Mouse (Mus musculus) hindbrain, embryonic 15.5 days (tissue): ENCODE measurements around the gene Defb23. TPM values are rescaled to one million over a fixed set of nuclear protein-coding genes. Genes with fewer than 3 reads are reported as not detected.
"Not testable (repeated sequence)": the region's sequence is repeated elsewhere in the genome, so short reads cannot be mapped to it uniquely, and the experiment has no call there.

Experiments used
- ATAC-seq: fragments of 200-750 bp; cut with Nextera tagmentation; 2 replicates; pipeline ENCODE4 v1.8.0; 2017; ENCODE audit warnings: low read depth, moderate number of reproducible peaks, moderate TSS enrichment; ENCODE audit not compliant: low FRiP score
- H3K27ac ChIP-seq: fragments of 300-500 bp; sonication (generic); replicated peaks from 2 replicates; pipeline ENCODE4 v1.5.1; 2015; ENCODE audit warnings: mild to moderate bottlenecking, inconsistent platforms
- H3K27me3 ChIP-seq: fragments of 300-500 bp; sonication (generic); 2 replicates; pipeline ENCODE4 v1.6.1; 2015; ENCODE audit warnings: control low read depth, inconsistent platforms
- H3K36me3 ChIP-seq: fragments of 300-500 bp; sonication (generic); 2 replicates; pipeline ENCODE4 v1.6.1; 2015; ENCODE audit warnings: control low read depth, inconsistent platforms
- H3K4me1 ChIP-seq: fragments of 300-500 bp; sonication (generic); replicated peaks from 2 replicates; pipeline ENCODE4 v1.6.1; 2015; ENCODE audit warnings: control low read depth, inconsistent platforms
- H3K4me2 ChIP-seq: fragments of 300-500 bp; sonication (generic); 2 replicates; pipeline ENCODE4 v1.6.1; 2015; ENCODE audit warnings: moderate library complexity, mild to moderate bottlenecking, inconsistent platforms
- H3K4me3 ChIP-seq: fragments of 300-500 bp; sonication (generic); 2 replicates; pipeline ENCODE4 v1.5.1; 2015; ENCODE audit warnings: mild to moderate bottlenecking, inconsistent platforms
- H3K9ac ChIP-seq: fragments of 300-500 bp; sonication (generic); 2 replicates; pipeline ENCODE4 v1.6.1; 2015; ENCODE audit warnings: inconsistent platforms
- H3K9me3 ChIP-seq: fragments of 300-500 bp; sonication (generic); 2 replicates; pipeline ENCODE4 v1.6.1; 2016; ENCODE audit warnings: control low read depth, inconsistent platforms
- WGBS: fragments of 180-500 bp; shearing (Covaris S2); methylation state at CpG from one replicate; pipeline ENCODE4 v1.1.7; 2015; 5-methylcytosine and 5-hydroxymethylcytosine counted together
- polyA plus RNA-seq: library from polyadenylated mRNA; unstranded; fragments of >200 nt; fragmentation: Nextera tagmentation; extraction: Ambion mirVana; gene quantifications from 2 replicates; pipeline ENCODE4 v1.2.1, GENCODE M21; 2015

Gene Defb23
- polyA plus RNA-seq, 1 experiment from 2014 or later: not detected

DNA sequence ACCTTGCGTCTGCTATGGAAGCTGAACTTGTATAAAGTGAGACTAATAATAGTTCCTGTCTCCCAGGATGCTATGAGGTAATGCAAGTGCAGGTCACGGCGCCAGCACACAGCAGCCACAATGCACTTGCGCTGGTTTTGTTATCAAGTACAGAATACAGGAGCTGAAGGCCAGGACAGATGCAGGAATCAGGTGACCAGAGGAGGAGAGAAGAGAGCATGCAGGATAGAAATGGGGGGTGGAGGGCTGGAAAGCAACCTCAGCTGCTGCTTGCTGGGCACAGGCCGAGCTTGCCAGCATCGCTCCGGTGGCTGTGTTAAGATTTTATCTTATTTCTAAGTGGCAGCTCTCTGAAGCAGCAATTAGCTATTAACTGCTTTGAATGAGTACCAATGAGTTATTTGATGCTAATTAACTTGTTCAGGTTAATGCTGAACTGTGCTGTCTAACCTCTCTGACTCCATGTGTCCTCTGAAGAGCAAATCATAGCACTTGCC lies 28.0 kb downstream of the Defb23 start:
- WGBS: 69% methylated on average over 7 of the region's 7 CpGs
- no peaks in the 10 kb centered on the region for H3K36me3 ChIP-seq
- no peaks in the 10 kb centered on the region for H3K27me3 ChIP-seq
- H3K9ac ChIP-seq: no peak overlapping the region
- no peaks in the 10 kb centered on the region for H3K9me3 ChIP-seq
- H3K27ac ChIP-seq: 0 out of 2 replicates have a peak overlapping the region, but pooled peaks have one; percentile 20
- no peak overlapping the region for H3K4me2 ChIP-seq
- H3K4me3 ChIP-seq: no peak overlapping the region
- no peak for ATAC-seq
- peaks cover 12% of the 10 kb centered on the region for H3K4me1 ChIP-seq

DNA sequence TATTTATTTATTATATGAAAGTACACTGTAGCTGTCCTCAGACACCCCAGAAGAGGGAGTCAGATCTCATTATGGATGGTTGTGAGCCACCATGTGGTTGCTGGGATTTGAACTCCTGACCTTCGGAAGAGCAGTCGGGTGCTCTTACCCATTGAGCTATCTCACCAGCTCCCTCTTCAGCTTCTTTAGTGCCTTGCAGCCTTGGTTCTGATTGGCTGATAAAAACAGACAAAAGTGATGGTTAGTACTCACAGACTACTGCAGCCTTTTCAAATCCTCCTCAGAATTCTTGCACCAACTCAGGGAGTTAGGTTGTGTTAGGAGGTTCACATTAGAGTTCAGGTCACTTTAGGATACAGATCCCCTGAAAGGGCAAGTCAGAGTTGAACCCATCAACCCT lies 35.9 kb downstream of the Defb23 start:
- not testable (repeated sequence) for ATAC-seq, H3K4me1 ChIP-seq, H3K4me2 ChIP-seq, H3K27ac ChIP-seq, H3K9me3 ChIP-seq, H3K4me3 ChIP-seq, H3K9ac ChIP-seq, H3K27me3 ChIP-seq, H3K36me3 ChIP-seq
- WGBS: 92% methylated on average over 2 of the region's 2 CpGs

DNA sequence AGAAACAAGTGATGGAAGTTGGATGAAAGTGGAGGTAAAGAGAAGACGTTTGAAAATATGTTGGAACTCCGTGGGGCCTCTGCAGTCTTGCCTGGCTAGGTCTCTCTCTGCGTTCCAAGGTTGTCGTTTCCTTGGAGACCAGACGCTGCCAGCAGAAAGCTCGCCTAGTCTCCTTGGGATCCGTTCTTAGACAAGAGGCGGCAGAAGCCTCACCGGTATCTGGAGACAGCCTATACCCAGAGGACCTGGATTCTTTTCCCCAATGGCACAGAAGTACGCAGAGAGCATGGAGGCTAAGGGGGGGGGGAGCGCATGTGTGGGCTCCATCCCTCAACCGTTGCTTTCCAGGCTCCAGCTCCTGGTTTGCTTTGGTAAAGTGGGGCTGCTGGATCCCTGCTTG lies 36.9 kb downstream of the Defb23 start:
- H3K9ac ChIP-seq: no peak overlapping the region
- H3K4me2 ChIP-seq: peak overlapping the region; percentile 44
- no peaks in the 10 kb centered on the region for H3K27me3 ChIP-seq
- 5% methylated on average over 12 of the region's 12 CpGs for WGBS
- H3K9me3 ChIP-seq: no peaks in the 10 kb centered on the region
- H3K36me3 ChIP-seq: no peaks in the 10 kb centered on the region
- H3K4me1 ChIP-seq: peaks cover 10% of the 10 kb centered on the region
- no peak overlapping the region for H3K27ac ChIP-seq
- ATAC-seq: 0 out of 2 replicates have a peak, but pooled peaks have one; percentile 38
- 0 out of 2 replicates have a peak overlapping the region, but pooled peaks have one; percentile 3 for H3K4me3 ChIP-seq

DNA sequence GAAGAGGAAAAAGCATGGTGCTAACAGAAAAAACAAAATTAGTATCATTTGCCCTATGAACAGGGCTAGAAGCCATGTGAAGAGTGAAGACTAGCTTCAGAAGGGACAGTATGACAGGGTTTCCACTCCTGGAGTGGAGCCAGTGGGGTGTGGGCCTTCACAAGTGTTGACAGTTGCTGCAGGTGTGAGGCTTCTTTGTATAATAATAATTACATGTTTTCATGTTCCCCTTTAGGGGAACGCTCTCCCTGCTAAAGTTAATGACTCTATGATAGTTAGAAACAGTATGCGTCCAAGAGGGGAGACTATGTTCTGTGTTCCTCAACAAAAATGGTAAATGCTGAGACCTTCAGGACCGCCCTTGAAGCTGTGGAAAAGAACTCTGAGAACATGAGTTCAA lies 48.6 kb downstream of the Defb23 start:
- Histone ChIP-seq H3K9ac (peak overlapping the region; percentile 94; the same call in 1 of the 2 replicates), H3K4me1 (peaks cover 37% of the 10 kb centered on the region)
- WGBS: 97% methylated on average over 3 of the region's 3 CpGs

DNA sequence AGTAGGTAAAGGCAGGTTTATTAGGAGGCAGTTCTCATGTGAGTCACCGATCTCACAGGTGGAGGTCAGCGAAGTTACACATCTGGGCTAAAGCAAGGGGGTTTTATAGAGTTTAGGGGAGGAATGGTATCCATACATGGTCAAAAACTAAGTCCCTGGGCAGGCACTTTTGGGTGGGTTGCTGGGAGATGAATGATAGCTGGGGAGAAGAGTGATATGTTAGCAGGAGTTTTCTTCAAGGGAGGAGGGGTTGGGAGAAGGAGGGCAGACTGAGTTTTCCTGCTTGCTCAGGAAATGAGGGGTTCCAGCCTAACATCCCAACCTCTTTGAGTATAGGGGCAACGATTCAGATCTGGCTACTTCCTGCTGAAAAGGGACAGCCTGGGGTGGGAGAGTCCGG lies 49.1 kb downstream of the Defb23 start, which contains the start of gene 6820408C15Rik:
TSS of gene 6820408C15Rik (plus strand) at position 301 of the 400 bp plus-strand sequence.
- peak within 1 kb of the TSS; percentile 94 for H3K9ac ChIP-seq
- peak within 1 kb of the TSS; percentile 96 for H3K4me3 ChIP-seq
- no peaks in the 10 kb centered on the region for H3K36me3 ChIP-seq
- H3K4me1 ChIP-seq: peaks cover 42% of the 10 kb centered on the region
- no peaks in the 10 kb centered on the region for H3K9me3 ChIP-seq
- H3K27ac ChIP-seq: peak within 1 kb of the TSS; percentile 98
- no peaks in the 10 kb centered on the region for H3K27me3 ChIP-seq
- WGBS: 32% methylated on average over 4 of the region's 4 CpGs
- no peak for ATAC-seq
- peak within 1 kb of the TSS; percentile 92 for H3K4me2 ChIP-seq

More for the DNA sequence above, 48.6 kb downstream of the Defb23 start:
- peak overlapping the region; percentile 92 for H3K4me2 ChIP-seq
- H3K9me3 ChIP-seq: no peaks in the 10 kb centered on the region
- H3K27me3 ChIP-seq: no peaks in the 10 kb centered on the region
- peak overlapping the region; percentile 98; the same call in 1 of the 2 replicates for H3K27ac ChIP-seq
- H3K4me3 ChIP-seq: peak overlapping the region; percentile 96
- H3K36me3 ChIP-seq: no peaks in the 10 kb centered on the region
- ATAC-seq: no peak

DNA sequence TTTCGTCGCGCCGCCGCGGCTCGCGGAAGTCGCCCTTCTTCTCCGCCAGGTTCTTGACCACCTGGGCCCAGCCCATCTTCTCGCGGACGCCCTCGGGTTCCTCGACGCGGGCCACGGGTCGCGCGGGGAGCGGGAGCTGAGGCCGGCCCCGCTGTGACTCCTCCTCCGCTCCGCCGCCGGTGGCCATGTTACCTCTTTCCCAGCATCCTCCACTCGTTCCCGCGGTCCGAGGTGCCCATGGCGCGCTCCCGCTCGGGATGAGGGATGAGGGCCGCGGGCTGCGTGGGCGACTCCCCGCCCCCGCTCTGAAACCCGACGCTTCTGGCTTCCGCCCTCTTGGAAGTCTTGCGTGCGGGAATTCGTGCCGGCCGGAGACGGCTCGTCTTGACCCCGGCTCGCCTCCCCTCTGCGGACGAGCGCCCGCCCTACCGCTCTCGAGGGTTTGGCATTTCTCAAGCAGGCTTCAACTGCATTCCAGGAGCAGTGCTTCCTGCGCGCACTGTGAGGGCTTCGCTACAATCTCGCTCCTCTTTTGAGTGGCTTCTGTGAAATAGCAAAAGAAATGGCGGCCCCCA lies 49.7 kb downstream of the Defb23 start, which contains the start of gene Zcchc3:
TSS of gene Zcchc3 (minus strand) at position 437 of the 575 bp plus-strand sequence.
- Histone ChIP-seq H3K36me3 (no peaks in the 10 kb centered on the region), H3K4me1 (peaks cover 47% of the 10 kb centered on the region), H3K4me2 (peak within 1 kb of the TSS; percentile 92), H3K27me3 (no peaks in the 10 kb centered on the region), H3K27ac (peak within 1 kb of the TSS; percentile 98), H3K9me3 (no peaks in the 10 kb centered on the region), H3K4me3 (peak within 1 kb of the TSS; percentile 96), H3K9ac (peak within 1 kb of the TSS; percentile 94)
- WGBS: under 1% methylated on average over 65 of the region's 65 CpGs
- peak; percentile 83 for ATAC-seq

DNA sequence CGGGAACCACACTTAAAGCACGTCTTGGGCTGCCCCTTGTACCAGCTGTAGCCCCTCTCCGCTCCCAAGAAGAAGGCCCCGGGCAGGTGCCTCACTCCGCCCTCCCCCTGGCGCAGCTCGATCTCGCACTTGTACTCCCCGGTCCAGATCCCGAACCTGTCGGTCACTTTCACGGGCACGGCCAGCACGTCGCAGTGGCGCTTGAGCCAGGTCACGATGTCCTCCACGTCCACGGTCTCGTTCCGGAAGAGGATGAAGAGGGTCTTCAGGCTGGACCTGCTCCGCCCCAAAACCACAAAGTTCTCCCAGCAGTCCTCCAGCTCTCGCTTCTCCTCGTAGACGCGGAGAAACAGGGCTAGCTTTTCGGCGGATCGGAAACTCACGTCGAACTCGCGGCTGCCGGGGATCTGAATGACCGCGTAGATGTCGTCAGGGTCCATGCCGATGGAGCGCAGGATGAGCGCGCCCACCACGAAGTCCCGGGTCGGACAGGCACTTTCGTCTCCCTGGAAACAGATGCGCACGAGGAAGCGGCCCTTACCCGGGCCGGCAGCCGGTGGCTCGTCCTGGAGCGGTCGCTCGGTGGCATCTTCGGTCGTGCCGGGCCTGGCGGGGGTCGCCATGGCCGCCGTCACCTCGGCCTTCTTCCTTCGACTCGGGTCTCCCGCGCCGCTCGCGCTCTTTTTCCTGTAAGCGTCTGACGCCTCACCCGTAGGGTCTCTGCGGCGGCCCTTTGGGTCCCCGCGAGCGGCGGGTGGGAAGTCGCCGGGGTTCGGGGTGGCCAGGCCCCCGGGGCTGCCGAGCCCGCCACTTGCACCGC lies 50.4 kb downstream of the Defb23 start:
- Histone ChIP-seq H3K4me2 (peak overlapping the region; percentile 92), H3K4me3 (peak overlapping the region; percentile 96), H3K4me1 (peaks cover 47% of the 10 kb centered on the region), H3K9me3 (no peaks in the 10 kb centered on the region), H3K27me3 (no peaks in the 10 kb centered on the region), H3K9ac (peak overlapping the region; percentile 94), H3K36me3 (no peaks in the 10 kb centered on the region), H3K27ac (peak overlapping the region; percentile 98)
- WGBS: under 1% methylated on average over 85 of the region's 86 CpGs
- peak; percentile 24; the same call in 1 of the 2 replicates for ATAC-seq

DNA sequence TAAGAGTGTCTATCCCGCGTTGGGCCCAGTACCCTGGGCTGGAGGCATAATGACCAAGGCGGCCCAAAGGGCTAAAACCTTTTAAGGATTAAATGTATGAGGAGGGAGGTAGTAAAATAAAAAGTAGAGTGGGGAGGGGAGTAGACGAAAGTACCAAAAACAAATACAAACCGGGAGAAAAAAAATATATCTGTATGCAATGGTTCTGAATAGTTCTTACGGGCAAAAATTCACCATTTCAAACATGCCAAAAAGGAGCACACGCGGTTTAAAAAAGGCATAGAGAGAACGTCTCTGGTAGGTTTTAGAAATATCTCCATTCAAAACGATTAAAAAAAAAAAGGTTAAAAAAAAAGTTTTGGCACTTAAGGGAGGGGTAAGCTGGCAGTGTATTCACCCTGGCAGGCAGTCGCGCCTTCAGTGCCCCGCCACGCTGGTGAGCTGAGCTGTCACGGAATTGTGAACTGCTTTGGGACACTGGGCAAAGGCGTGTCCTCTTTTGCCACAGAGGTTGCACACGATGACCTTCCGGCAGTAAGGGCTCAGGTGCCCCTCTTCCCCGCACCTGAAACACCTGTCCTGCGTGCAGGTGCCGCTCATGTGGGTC lies 51.2 kb downstream of the Defb23 start:
- Histone ChIP-seq H3K27ac (peak overlapping the region; percentile 98), H3K9ac (peak overlapping the region; percentile 94), H3K4me3 (peak overlapping the region; percentile 96), H3K27me3 (no peaks in the 10 kb centered on the region), H3K4me1 (peaks cover 47% of the 10 kb centered on the region), H3K9me3 (no peaks in the 10 kb centered on the region), H3K36me3 (no peaks in the 10 kb centered on the region), H3K4me2 (peak overlapping the region; percentile 92)
- no peak for ATAC-seq
- under 1% methylated on average over 21 of the region's 21 CpGs for WGBS

DNA sequence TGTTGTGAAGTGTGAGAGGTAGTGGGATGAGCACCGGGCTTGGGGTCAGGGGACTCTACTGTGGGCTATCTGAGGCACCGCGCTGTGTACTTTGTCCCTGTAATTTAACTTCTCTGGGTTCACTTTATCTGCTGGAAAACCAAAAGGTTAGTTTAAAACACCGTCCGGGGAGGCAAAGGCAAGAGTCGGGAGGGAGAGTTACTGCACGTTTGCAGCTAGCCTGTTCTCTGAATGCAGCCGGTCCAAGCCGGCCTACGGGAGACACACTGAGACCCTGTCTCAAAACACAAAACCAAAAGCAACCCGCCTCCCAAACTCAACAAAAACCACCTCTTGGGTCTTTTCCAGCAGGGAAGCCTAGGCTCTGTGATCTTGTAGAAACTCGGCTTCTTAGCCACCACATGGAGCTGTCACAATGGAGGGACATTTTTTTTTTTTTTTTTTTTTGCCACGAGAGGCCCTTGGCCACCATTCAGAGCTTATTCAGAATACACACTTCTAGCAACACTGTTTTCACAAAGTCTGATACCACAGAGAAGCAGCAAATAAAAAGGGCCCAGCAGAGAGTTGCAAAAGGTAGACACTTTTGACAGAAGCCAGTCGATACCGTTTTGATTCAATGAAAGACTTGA lies 51.8 kb downstream of the Defb23 start:
- ATAC-seq: no peak
- H3K4me1 ChIP-seq: peaks cover 47% of the 10 kb centered on the region
- peak overlapping the region; percentile 94 for H3K9ac ChIP-seq
- H3K4me2 ChIP-seq: peak overlapping the region; percentile 92
- no peaks in the 10 kb centered on the region for H3K9me3 ChIP-seq
- H3K27ac ChIP-seq: peak overlapping the region; percentile 98
- H3K4me3 ChIP-seq: peak overlapping the region; percentile 96
- no peaks in the 10 kb centered on the region for H3K36me3 ChIP-seq
- WGBS: 4% methylated on average over 15 of the region's 15 CpGs
- no peaks in the 10 kb centered on the region for H3K27me3 ChIP-seq

DNA sequence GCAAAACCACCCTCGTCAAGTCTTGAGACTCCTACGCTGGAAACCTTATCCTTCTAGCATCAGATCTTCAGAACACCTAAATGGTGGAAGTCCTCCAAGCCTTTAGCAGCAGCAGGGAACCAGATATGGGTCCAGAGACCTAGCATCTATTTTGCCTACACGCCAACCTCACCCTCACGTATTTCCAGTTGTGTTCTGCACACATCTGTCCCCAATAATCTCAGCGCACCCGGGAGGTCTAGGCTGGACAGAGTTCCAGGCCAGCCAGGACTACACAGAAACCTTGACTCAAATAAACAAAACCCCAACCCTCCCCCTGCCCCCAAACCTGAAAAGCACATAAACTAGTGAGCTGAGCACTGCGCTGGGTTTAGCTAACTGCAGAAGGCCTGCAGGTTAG lies 52.9 kb downstream of the Defb23 start:
- peak overlapping the region; percentile 96; the same call in 1 of the 2 replicates for H3K4me3 ChIP-seq
- H3K36me3 ChIP-seq: no peaks in the 10 kb centered on the region
- H3K4me1 ChIP-seq: peaks cover 49% of the 10 kb centered on the region
- ATAC-seq: no peak
- H3K9ac ChIP-seq: peak overlapping the region; percentile 32
- 6% methylated on average over 7 of the region's 7 CpGs for WGBS
- no peaks in the 10 kb centered on the region for H3K27me3 ChIP-seq
- peak overlapping the region; percentile 74 for H3K27ac ChIP-seq
- no peaks in the 10 kb centered on the region for H3K9me3 ChIP-seq
- H3K4me2 ChIP-seq: peak overlapping the region; percentile 92

DNA sequence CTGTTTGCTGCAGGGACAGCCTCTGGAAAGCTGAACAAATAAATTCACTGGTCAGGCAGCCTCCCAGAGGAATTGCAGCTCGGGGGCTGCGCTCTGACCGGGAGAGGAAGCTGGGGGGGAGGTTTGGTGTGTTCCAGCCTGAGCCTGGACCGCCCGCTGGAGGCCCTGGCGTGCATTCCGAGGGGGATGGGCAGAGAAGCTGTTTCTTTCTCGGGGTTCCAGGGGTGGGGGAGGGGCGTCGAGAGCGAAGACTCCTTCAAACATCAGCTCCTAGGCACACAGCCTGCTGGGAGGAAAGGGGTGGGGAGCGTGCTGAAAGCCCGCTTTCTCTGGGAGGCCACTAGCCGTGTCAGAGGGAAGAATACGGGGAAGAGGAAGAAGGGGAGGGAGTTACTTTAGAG lies 53.4 kb downstream of the Defb23 start:
- no peaks in the 10 kb centered on the region for H3K27me3 ChIP-seq
- peak overlapping the region; percentile 32; the same call in 1 of the 2 replicates for H3K9ac ChIP-seq
- H3K4me1 ChIP-seq: peaks cover 52% of the 10 kb centered on the region
- no peaks in the 10 kb centered on the region for H3K36me3 ChIP-seq
- peak overlapping the region; percentile 74 for H3K27ac ChIP-seq
- H3K4me3 ChIP-seq: peak overlapping the region; percentile 96
- ATAC-seq: peak; percentile 32
- H3K4me2 ChIP-seq: peak overlapping the region; percentile 92
- no peaks in the 10 kb centered on the region for H3K9me3 ChIP-seq
- under 1% methylated on average over 15 of the region's 15 CpGs for WGBS
